Mouse (Mus musculus): ENCODE measurements around the gene Cd300lg. TPM values are rescaled to one million over a fixed set of nuclear protein-coding genes. Genes with fewer than 3 reads are reported as not detected.

Cd300lg gene
- total RNA-seq, 2 experiments from 2014 or later, result 17.6 to 18.9 TPM

GRCm38 (mm10) chr11:102068969-102069368 lies 27.7 kb downstream of the Cd300lg start:
- no peak for DNase-seq
- Histone ChIP-seq H3K27ac (no peak overlapping the region), H3K4me3 (no peak overlapping the region)
- TF ChIP-seq CTCF (IDR thresholded peaks at IDR 0.05), result peak; percentile 53
- intact Hi-C loops (cut with DNase I), result no loop called here

GRCm38 (mm10) chr11:102069633-102070032 lies 28.3 kb downstream of the Cd300lg start:
- no peak for TF ChIP-seq CTCF (IDR thresholded peaks at IDR 0.05)

GRCm38 (mm10) chr11:102070426-102070825 lies 29.1 kb downstream of the Cd300lg start:
- TF ChIP-seq CTCF (IDR thresholded peaks at IDR 0.05), result no peak
- Histone ChIP-seq H3K4me3 (no peak overlapping the region), H3K27ac (no peak overlapping the region)
- no peak for DNase-seq
- intact Hi-C loops (cut with DNase I), result no loop called here

More at GRCm38 (mm10) chr11:102069633-102070032, 28.3 kb downstream of the Cd300lg start:
- H3K4me3 ChIP-seq, result no peak overlapping the region
- H3K27ac ChIP-seq, result no peak overlapping the region
- intact Hi-C loops (cut with DNase I), result no loop called here
- DNase-seq, result no peak

GRCm38 (mm10) chr11:102072729-102073128 lies 31.4 kb downstream of the Cd300lg start:
- intact Hi-C loops (cut with DNase I), result no loop called here
- DNase-seq, result no peak
- no peak overlapping the region for H3K27ac ChIP-seq
- no peak overlapping the region for H3K4me3 ChIP-seq
- no peak for TF ChIP-seq CTCF (IDR thresholded peaks at IDR 0.05)

GRCm38 (mm10) chr11:102073722-102074121 lies 32.4 kb downstream of the Cd300lg start:
- intact Hi-C loops (cut with DNase I), result no loop called here
- Histone ChIP-seq H3K4me3 (no peak overlapping the region), H3K27ac (no peak overlapping the region)
- TF ChIP-seq CTCF (IDR thresholded peaks at IDR 0.05), result no peak
- DNase-seq, result no peak

- DNase-seq, result peak; percentile 69
- H3K4me3 ChIP-seq, result peak overlapping the region; percentile 53
Observed at GRCm38 (mm10) chr11:102082322-102082721, 41.0 kb downstream of the Cd300lg start.

GRCm38 (mm10) chr11:102083193-102083592 lies 41.9 kb downstream of the Cd300lg start:
- H3K4me3 ChIP-seq, result no peak overlapping the region
- DNase-seq, result no peak
- no peak for TF ChIP-seq CTCF (IDR thresholded peaks at IDR 0.05)
- H3K27ac ChIP-seq, result no peak overlapping the region
- intact Hi-C loops (cut with DNase I), result no loop called here

More at GRCm38 (mm10) chr11:102082322-102082721, 41.0 kb downstream of the Cd300lg start:
- TF ChIP-seq CTCF (IDR thresholded peaks at IDR 0.05), result no peak
- intact Hi-C loops (cut with DNase I), result no loop called here
- no peak overlapping the region for H3K27ac ChIP-seq

- Histone ChIP-seq H3K27ac (no peak overlapping the region), H3K4me3 (no peak overlapping the region)
- DNase-seq, result no peak
- intact Hi-C loops (cut with DNase I), result no loop called here
- no peak for TF ChIP-seq CTCF (IDR thresholded peaks at IDR 0.05)
Observed at GRCm38 (mm10) chr11:102084159-102084558, 42.9 kb downstream of the Cd300lg start.

- peak overlapping the region; percentile 28; the same call in 1 of the 2 replicates for H3K27ac ChIP-seq
- no peak for DNase-seq
- intact Hi-C loops (cut with DNase I), result no loop called here
- no peak for TF ChIP-seq CTCF (IDR thresholded peaks at IDR 0.05)
- no peak overlapping the region for H3K4me3 ChIP-seq
Observed at GRCm38 (mm10) chr11:102086331-102086730, 45.0 kb downstream of the Cd300lg start.

- DNase-seq, result peak; percentile 65
- intact Hi-C loops (cut with DNase I), result no loop called here
- Histone ChIP-seq H3K4me3 (peak overlapping the region; percentile 86), H3K27ac (peak overlapping the region; percentile 74)
- no peak for TF ChIP-seq CTCF (IDR thresholded peaks at IDR 0.05)
Observed at GRCm38 (mm10) chr11:102087081-102087751, 45.9 kb downstream of the Cd300lg start.

GRCm38 (mm10) chr11:102087931-102088898 lies 46.9 kb downstream of the Cd300lg start, which contains the start of gene Mpp2:
Mpp2 (minus strand) TSS chr11:102088515.
- DNase-seq, result peak; percentile 64
- peak within 1 kb of the TSS; percentile 74 for H3K27ac ChIP-seq
- H3K4me3 ChIP-seq, result peak within 1 kb of the TSS; percentile 86
- TF ChIP-seq CTCF (IDR thresholded peaks at IDR 0.05), result no peak
- intact Hi-C loops (cut with DNase I), result loop anchor here (2.0 kb wide), 1 partner anchor 27 kb away; no protein-coding TSS in a partner anchor

- H3K4me3 ChIP-seq, result peak overlapping the region; percentile 86
- TF ChIP-seq CTCF (IDR thresholded peaks at IDR 0.05), result peak; percentile 72
- intact Hi-C loops (cut with DNase I), result loop anchor here (2.0 kb wide), 1 partner anchor 28 kb away; no protein-coding TSS in a partner anchor
- peak; percentile 46 for DNase-seq
- peak overlapping the region; percentile 74; the same call in 1 of the 2 replicates for H3K27ac ChIP-seq
Observed at GRCm38 (mm10) chr11:102089088-102089808, 47.9 kb downstream of the Cd300lg start.
